9 mouse cellular contexts compared by ENCODE assay signal in genomic region chr8:106887336-106888189, GRCm38 (mm10). TPM values are rescaled to one million over a fixed set of nuclear protein-coding genes. Genes with fewer than 3 reads are reported as not detected.
DNase-seq lines count a peak whose midpoint lies in the region; ATAC-seq lines count a peak whose summit lies in the region.
"Had no signal": no experiment of that assay in that cellular context is flagged by ENCODE, and none has a peak within 500 bp of the region (broad histone marks: within the 10 kb centered on the region; RNA-seq: fewer than 3 reads in every experiment).

No protein-coding gene starts in this region.

- no peak overlapping the region for H3K27ac ChIP-seq in hindbrain, embryonic 10.5 days
- no peak overlapping the region for H3K27ac ChIP-seq in hindbrain, embryonic 12.5 days
- no peak overlapping the region for H3K27ac ChIP-seq in forebrain, embryonic 12.5 days
- H3K27ac ChIP-seq in hindbrain, embryonic 11.5 days (ENCODE audit: low read depth, low read length), result no peak overlapping the region
- H3K27ac ChIP-seq: neural tube, embryonic 12.5 days had no signal

- H3K9ac ChIP-seq in hindbrain, embryonic 12.5 days, result no peak overlapping the region
- H3K9ac ChIP-seq in forebrain, embryonic 12.5 days, result no peak overlapping the region
- H3K9ac ChIP-seq in hindbrain, embryonic 11.5 days (ENCODE audit: low read depth, low read length), result no peak overlapping the region
- H3K9ac ChIP-seq: neural tube, embryonic 12.5 days had no signal

- peaks cover 54% of the 10 kb centered on the region for H3K36me3 ChIP-seq in hindbrain, embryonic 10.5 days
- H3K36me3 ChIP-seq in hindbrain, embryonic 12.5 days, result peaks cover 44% of the 10 kb centered on the region
- H3K36me3 ChIP-seq in forebrain, embryonic 12.5 days (replicated peaks), result peaks cover 43% of the 10 kb centered on the region
- peaks cover 10% of the 10 kb centered on the region for H3K36me3 ChIP-seq in hindbrain, embryonic 11.5 days (ENCODE audit: control insufficient read depth, insufficient read depth, low read length)

- no peak; the same call in 1 of the 2 replicates for ATAC-seq in hindbrain, embryonic 12.5 days (ENCODE audit: low FRiP score)
- ATAC-seq in forebrain, embryonic 12.5 days (ENCODE audit: low FRiP score), result peak; percentile 66; the same call in 1 of the 2 replicates
- ATAC-seq in hindbrain, embryonic 11.5 days (ENCODE audit: low FRiP score), result 0 out of 2 replicates have a peak, but pooled peaks have one; percentile 49
- peak; percentile 88 for ATAC-seq in megakaryocyte progenitor cell, adult 5-6 weeks (replicated peaks; ENCODE audit: poor library complexity)

- DNase-seq in hindbrain, embryonic 10.5 days (ENCODE audit: low spot score), result peak; percentile 68
- DNase-seq in c-Kit-positive CD71-positive TER-119-positive erythroid progenitor cells, embryonic 14.5 days (ENCODE audit: low spot score), result peak; percentile 80
- peak; percentile 87 for DNase-seq in hindbrain, embryonic 11.5 days (ENCODE audit: low spot score)
- peak; percentile 47 for DNase-seq in left cerebral cortex, adult 11 months (ENCODE audit: low spot score)
- DNase-seq in right cerebral cortex, postnatal 36 days (ENCODE audit: low spot score in 2 of 2), result peak; percentile 49 to 50

- H3K4me1 ChIP-seq in hindbrain, embryonic 10.5 days (replicated peaks), result peaks cover 20% of the 10 kb centered on the region
- peaks cover 12% of the 10 kb centered on the region for H3K4me1 ChIP-seq in hindbrain, embryonic 12.5 days
- H3K4me1 ChIP-seq in forebrain, embryonic 12.5 days, result peaks cover 14% of the 10 kb centered on the region
- no peaks in the 10 kb centered on the region for H3K4me1 ChIP-seq in hindbrain, embryonic 11.5 days (replicated peaks; ENCODE audit: control insufficient read depth, insufficient read depth, low read length)

- no peak overlapping the region for H3K4me2 ChIP-seq in hindbrain, embryonic 12.5 days (replicated peaks)
- no peak overlapping the region for H3K4me2 ChIP-seq in forebrain, embryonic 12.5 days
- H3K4me2 ChIP-seq in hindbrain, embryonic 11.5 days (replicated peaks; ENCODE audit: low read depth, low read length), result no peak overlapping the region
- H3K4me2 ChIP-seq: neural tube, embryonic 12.5 days had no signal

- H3K27me3 ChIP-seq in hindbrain, embryonic 10.5 days (ENCODE audit: insufficient read depth, poor library complexity, severe bottlenecking), result no peaks in the 10 kb centered on the region
- no peaks in the 10 kb centered on the region for H3K27me3 ChIP-seq in hindbrain, embryonic 12.5 days
- H3K27me3 ChIP-seq in forebrain, embryonic 12.5 days, result no peaks in the 10 kb centered on the region
- H3K27me3 ChIP-seq in hindbrain, embryonic 11.5 days (ENCODE audit: control insufficient read depth, insufficient read depth, low read length), result no peaks in the 10 kb centered on the region
- H3K27me3 ChIP-seq: neural tube, embryonic 12.5 days had no signal

- WGBS in hindbrain, embryonic 10.5 days, result 54% methylated on average over 5 of the region's 5 CpGs
- 52% methylated on average over 5 of the region's 5 CpGs for whole genome bisulfite sequencing in hindbrain, embryonic 12.5 days
- 49% methylated on average over 5 of the region's 5 CpGs for WGBS in forebrain, embryonic 12.5 days
- 57% methylated on average over 5 of the region's 5 CpGs for WGBS in hindbrain, embryonic 11.5 days

- H3K4me3 ChIP-seq in hindbrain, embryonic 10.5 days, result no peak overlapping the region
- H3K4me3 ChIP-seq in hindbrain, embryonic 12.5 days, result no peak overlapping the region
- H3K4me3 ChIP-seq in forebrain, embryonic 12.5 days (replicated peaks), result no peak overlapping the region
- no peak overlapping the region for H3K4me3 ChIP-seq in hindbrain, embryonic 11.5 days (ENCODE audit: low read depth, low read length)
- H3K4me3 ChIP-seq: neural tube, embryonic 12.5 days had no signal

- H3K9me3 ChIP-seq in hindbrain, embryonic 10.5 days, result no peaks in the 10 kb centered on the region
- no peaks in the 10 kb centered on the region for H3K9me3 ChIP-seq in hindbrain, embryonic 12.5 days (replicated peaks)
- no peaks in the 10 kb centered on the region for H3K9me3 ChIP-seq in forebrain, embryonic 12.5 days
- H3K9me3 ChIP-seq in hindbrain, embryonic 11.5 days (ENCODE audit: control insufficient read depth, low read length), result no peaks in the 10 kb centered on the region
- H3K9me3 ChIP-seq: neural tube, embryonic 12.5 days had no signal

RNA-seq across cellular contexts. Expression of gene Utp4, which starts 5.9 kb away (rescaled TPM):
- polyA plus RNA-seq in hindbrain, embryonic 10.5 days (2016; fragmentation: Nextera tagmentation; extraction: Ambion mirVana), result 58.3 and 85.0 TPM in 2 replicates
- polyA plus RNA-seq in hindbrain, embryonic 12.5 days (2016; fragmentation: Nextera tagmentation; extraction: Ambion mirVana), result 49.0 TPM in 2 replicates
- 59.4 and 59.6 TPM in 2 replicates for polyA plus RNA-seq in forebrain, embryonic 12.5 days (2016; fragmentation: Nextera tagmentation; extraction: Ambion mirVana)
- 65.7 and 73.0 TPM in 2 replicates for polyA plus RNA-seq in hindbrain, embryonic 11.5 days (2014; fragmentation: Nextera tagmentation; extraction: Ambion mirVana)
- total RNA-seq in megakaryocyte progenitor cell, adult 5-6 weeks (2015), result 66.8 and 76.6 TPM in 2 replicates
- 47.4 and 53.2 TPM in 2 replicates for total RNA-seq in megakaryocyte progenitor cell, adult 5-6 weeks (2017)

RNA-seq across cellular contexts. Expression of gene Has3, which starts 17.5 kb away (rescaled TPM):
- 0.04 and 0.13 TPM in 2 replicates for polyA plus RNA-seq in hindbrain, embryonic 10.5 days (2016; fragmentation: Nextera tagmentation; extraction: Ambion mirVana)
- 0.22 and 0.27 TPM in 2 replicates for polyA plus RNA-seq in hindbrain, embryonic 12.5 days (2016; fragmentation: Nextera tagmentation; extraction: Ambion mirVana)
- polyA plus RNA-seq in forebrain, embryonic 12.5 days (2016; fragmentation: Nextera tagmentation; extraction: Ambion mirVana), result 0.56 and 0.62 TPM in 2 replicates
- polyA plus RNA-seq in hindbrain, embryonic 11.5 days (2014; fragmentation: Nextera tagmentation; extraction: Ambion mirVana), result 0.29 and 0.39 TPM in 2 replicates
- not detected in 2 replicates for total RNA-seq in megakaryocyte progenitor cell, adult 5-6 weeks (2015)
- 0.37 and 0.54 TPM in 2 replicates for total RNA-seq in megakaryocyte progenitor cell, adult 5-6 weeks (2017)

RNA-seq across cellular contexts. Expression of gene Sntb2, which starts 48.0 kb away (rescaled TPM):
- polyA plus RNA-seq in hindbrain, embryonic 10.5 days (2016; fragmentation: Nextera tagmentation; extraction: Ambion mirVana), result 9.2 and 9.7 TPM in 2 replicates
- polyA plus RNA-seq in hindbrain, embryonic 12.5 days (2016; fragmentation: Nextera tagmentation; extraction: Ambion mirVana), result 11.5 and 11.9 TPM in 2 replicates
- polyA plus RNA-seq in forebrain, embryonic 12.5 days (2016; fragmentation: Nextera tagmentation; extraction: Ambion mirVana), result 6.9 and 8.9 TPM in 2 replicates
- polyA plus RNA-seq in hindbrain, embryonic 11.5 days (2014; fragmentation: Nextera tagmentation; extraction: Ambion mirVana), result 7.5 and 9.9 TPM in 2 replicates
- 4.3 and 5.0 TPM in 2 replicates for total RNA-seq in megakaryocyte progenitor cell, adult 5-6 weeks (2015)
- total RNA-seq in megakaryocyte progenitor cell, adult 5-6 weeks (2017), result 6.9 and 7.9 TPM in 2 replicates
